Mouse (Mus musculus) midbrain, embryonic 10.5 days (tissue): ENCODE results near the gene Peg3. TPM values are rescaled to one million over a fixed set of nuclear protein-coding genes. Genes with fewer than 3 reads are reported as not detected.
A peak's percentile ranks its signal among the peaks of the same experiment; 100 is the strongest.

Experiments used
- DNase-seq: peaks from one replicate; pipeline ENCODE4 v3.0.0-alpha.2; 2017; ENCODE audit warnings: low spot score
- H3K27ac ChIP-seq: fragments of 300-500 bp; sonication (generic); replicated peaks from 2 replicates; pipeline ENCODE4 v1.5.1; 2016; ENCODE audit warnings: mild to moderate bottlenecking
- H3K27me3 ChIP-seq: fragments of 300-500 bp; sonication (generic); 2 replicates; pipeline ENCODE4 v1.6.1; 2016; ENCODE audit warnings: low read depth, mild to moderate bottlenecking; ENCODE audit not compliant: poor library complexity, severe bottlenecking
- H3K36me3 ChIP-seq: fragments of 300-500 bp; sonication (generic); 2 replicates; pipeline ENCODE4 v1.6.1; 2016; ENCODE audit warnings: mild to moderate bottlenecking, moderate library complexity
- H3K4me1 ChIP-seq: fragments of 300-500 bp; sonication (generic); 2 replicates; pipeline ENCODE4 v1.6.1; 2016
- H3K4me3 ChIP-seq: fragments of 300-500 bp; sonication (generic); 2 replicates; pipeline ENCODE4 v1.5.1; 2016; ENCODE audit warnings: mild to moderate bottlenecking, moderate library complexity
- H3K9me3 ChIP-seq: fragments of 300-500 bp; sonication (generic); replicated peaks from 2 replicates; pipeline ENCODE4 v1.6.1; 2016; ENCODE audit warnings: mild to moderate bottlenecking
- WGBS: fragments of 180-500 bp; shearing (Covaris S2); methylation state at CpG from one replicate; pipeline ENCODE4 v1.1.7; 2016; 5-methylcytosine and 5-hydroxymethylcytosine counted together
- polyA plus RNA-seq: library from polyadenylated mRNA; unstranded; fragments of >200 nt; fragmentation: Nextera tagmentation; extraction: Ambion mirVana; gene quantifications from 2 replicates; pipeline ENCODE4 v1.2.1, GENCODE M21; 2016

The Peg3 gene
- polyA plus RNA-seq, 1 experiment from 2014 or later: 86.6 TPM

- H3K27me3 ChIP-seq: no peaks in the 10 kb centered on the region
- 85% methylated on average over 3 of the region's 3 CpGs for WGBS
Observed at GRCm38 (mm10) chr7:6699230-6699629, 31.0 kb downstream of the Peg3 start.

GRCm38 (mm10) chr7:6696241-6697045, 33.8 kb downstream of the Peg3 start, which contains the start of gene Zim1:
Zim1 (minus strand) TSS chr7:6696450.
- Histone ChIP-seq H3K27me3 (no peaks in the 10 kb centered on the region), H3K4me3 (peak within 1 kb of the TSS; percentile 62), H3K4me1 (peaks cover 6% of the 10 kb centered on the region), H3K27ac (0 out of 2 replicates have a peak within 1 kb of the TSS, but pooled peaks have one; percentile 42), H3K36me3 (0 out of 2 replicates have a peak, but pooled peaks cover 2% of the 10 kb centered on the region), H3K9me3 (no peaks in the 10 kb centered on the region)
- WGBS: 10% methylated on average over 32 of the region's 32 CpGs
- peak; percentile 90 for DNase-seq

More at GRCm38 (mm10) chr7:6699230-6699629, 31.0 kb downstream of the Peg3 start:
- H3K36me3 ChIP-seq: 0 out of 2 replicates have a peak, but pooled peaks cover 7% of the 10 kb centered on the region
- no peak overlapping the region for H3K4me3 ChIP-seq
- no peaks in the 10 kb centered on the region for H3K9me3 ChIP-seq
- no peak for DNase-seq
- no peak overlapping the region for H3K27ac ChIP-seq
- H3K4me1 ChIP-seq: peaks cover 6% of the 10 kb centered on the region

GRCm38 (mm10) chr7:6685511-6685910, 44.7 kb downstream of the Peg3 start:
- no peak for DNase-seq
- WGBS: 83% methylated on average over 6 of the region's 6 CpGs

GRCm38 (mm10) chr7:6666726-6667125, 63.5 kb downstream of the Peg3 start:
- no peaks in the 10 kb centered on the region for H3K27me3 ChIP-seq
- DNase-seq: no peak
- H3K36me3 ChIP-seq: no peaks in the 10 kb centered on the region
- 83% methylated on average over 3 of the region's 3 CpGs for WGBS
- no peaks in the 10 kb centered on the region for H3K9me3 ChIP-seq
- H3K4me1 ChIP-seq: no peaks in the 10 kb centered on the region
- H3K27ac ChIP-seq: no peak overlapping the region
- H3K4me3 ChIP-seq: no peak overlapping the region

More at GRCm38 (mm10) chr7:6685511-6685910, 44.7 kb downstream of the Peg3 start:
- H3K4me3 ChIP-seq: no peak overlapping the region
- no peaks in the 10 kb centered on the region for H3K36me3 ChIP-seq
- H3K27me3 ChIP-seq: no peaks in the 10 kb centered on the region
- H3K9me3 ChIP-seq: no peaks in the 10 kb centered on the region
- H3K4me1 ChIP-seq: no peaks in the 10 kb centered on the region
- H3K27ac ChIP-seq: no peak overlapping the region

- Histone ChIP-seq H3K27me3 (no peaks in the 10 kb centered on the region), H3K4me3 (no peak overlapping the region), H3K4me1 (no peaks in the 10 kb centered on the region), H3K9me3 (no peaks in the 10 kb centered on the region), H3K27ac (no peak overlapping the region), H3K36me3 (no peaks in the 10 kb centered on the region)
- WGBS: 81% methylated on average over 7 of the region's 7 CpGs
- no peak for DNase-seq
Observed at GRCm38 (mm10) chr7:6663430-6663829, 66.8 kb downstream of the Peg3 start.

GRCm38 (mm10) chr7:6659605-6660004, 70.6 kb downstream of the Peg3 start:
- Histone ChIP-seq H3K27me3 (no peaks in the 10 kb centered on the region), H3K4me1 (no peaks in the 10 kb centered on the region), H3K9me3 (0 out of 2 replicates have a peak, but pooled peaks cover 2% of the 10 kb centered on the region), H3K4me3 (no peak overlapping the region), H3K27ac (no peak overlapping the region), H3K36me3 (no peaks in the 10 kb centered on the region)
- 15% methylated on average over 2 of the region's 2 CpGs for WGBS
- DNase-seq: no peak

GRCm38 (mm10) chr7:6658606-6659005, 71.6 kb downstream of the Peg3 start:
- no peak overlapping the region for H3K27ac ChIP-seq
- H3K9me3 ChIP-seq: 0 out of 2 replicates have a peak, but pooled peaks cover 2% of the 10 kb centered on the region
- no peaks in the 10 kb centered on the region for H3K27me3 ChIP-seq
- no peaks in the 10 kb centered on the region for H3K4me1 ChIP-seq
- DNase-seq: no peak
- no peak overlapping the region for H3K4me3 ChIP-seq
- no peaks in the 10 kb centered on the region for H3K36me3 ChIP-seq
- WGBS: 88% methylated on average over 7 of the region's 7 CpGs

Other genes with a start within 250 kb of the Peg3 start
- gene Olfr5, start 243.5 kb downstream of the Peg3 start, polyA plus RNA-seq: not detected in 2 replicates
- gene Olfr1347, start 230.7 kb downstream of the Peg3 start, polyA plus RNA-seq: not detected in 2 replicates
- not detected in 2 replicates for gene Olfr1348, start 221.7 kb downstream of the Peg3 start, polyA plus RNA-seq
- not detected in 2 replicates for gene Olfr1349, start 207.5 kb downstream of the Peg3 start, polyA plus RNA-seq
- gene Olfr1350, start 165.6 kb downstream of the Peg3 start, polyA plus RNA-seq: not detected in 2 replicates
- 0.48 and 0.86 TPM in 2 replicates for gene Zim1, start 34.0 kb downstream of the Peg3 start, polyA plus RNA-seq
- gene Usp29, start 147 bp upstream of the Peg3 start, polyA plus RNA-seq: 7.7 and 10.8 TPM in 2 replicates